Mouse (Mus musculus) thymus, adult 2 months (tissue): Measurements from ENCODE around the gene Sdad1.

ENCODE experiments used
- CTCF ChIP-seq: fragments of 200-500 bp; IDR thresholded peaks from 2 replicates; pipeline ENCODE4 v1.5.1; 2012; ENCODE audit warnings: mild to moderate bottlenecking, control low read depth, low read length, moderate library complexity, borderline replicate concordance; ENCODE audit not compliant: control insufficient read depth, poor library complexity, insufficient read depth; ENCODE audit errors: extremely low read depth
- POLR2A ChIP-seq: fragments of 200-500 bp; IDR thresholded peaks from 2 replicates; pipeline ENCODE4 v1.6.1; 2012; ENCODE audit warnings: mild to moderate bottlenecking, low read length, control low read depth, moderate library complexity; ENCODE audit not compliant: control insufficient read depth, poor library complexity, insufficient read depth; ENCODE audit errors: extremely low read depth

- TF ChIP-seq CTCF (no peak), POLR2A (no peak)
These were observed 27.2 kb downstream of the Sdad1 start for GRCm38 (mm10) chr5:92283107-92283506.
